Mouse (Mus musculus) neural tube, embryonic 10.5 days (tissue): Measurements from ENCODE around the gene Kcnc3.

Experiments
- DNase-seq: peaks from one replicate; pipeline ENCODE4 v3.0.0-alpha.2; 2017; ENCODE audit warnings: low spot score; ENCODE audit errors: extremely low spot score

The Kcnc3 gene

DNA sequence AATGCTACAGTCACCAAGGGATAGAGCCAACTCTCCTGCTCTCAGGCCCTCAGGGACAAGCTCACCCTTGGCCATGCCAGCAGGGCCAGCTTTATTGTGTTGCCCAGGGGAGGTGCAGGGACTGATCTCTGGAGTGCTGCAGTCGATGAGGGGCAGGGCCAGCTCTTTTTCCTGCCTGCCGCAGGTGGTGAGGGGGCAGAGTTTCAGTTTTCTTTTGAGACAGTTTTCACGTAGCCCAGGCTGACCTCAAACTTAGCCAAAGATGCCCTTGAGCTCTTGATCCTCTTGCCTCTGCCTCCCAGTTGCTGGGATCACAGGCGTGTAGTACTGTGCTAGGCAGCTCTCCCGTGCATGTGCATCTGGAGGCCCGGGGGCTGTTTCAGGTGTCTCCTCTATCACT, 19.5 kb upstream of the Kcnc3 start:
- DNase-seq, result no peak

DNA sequence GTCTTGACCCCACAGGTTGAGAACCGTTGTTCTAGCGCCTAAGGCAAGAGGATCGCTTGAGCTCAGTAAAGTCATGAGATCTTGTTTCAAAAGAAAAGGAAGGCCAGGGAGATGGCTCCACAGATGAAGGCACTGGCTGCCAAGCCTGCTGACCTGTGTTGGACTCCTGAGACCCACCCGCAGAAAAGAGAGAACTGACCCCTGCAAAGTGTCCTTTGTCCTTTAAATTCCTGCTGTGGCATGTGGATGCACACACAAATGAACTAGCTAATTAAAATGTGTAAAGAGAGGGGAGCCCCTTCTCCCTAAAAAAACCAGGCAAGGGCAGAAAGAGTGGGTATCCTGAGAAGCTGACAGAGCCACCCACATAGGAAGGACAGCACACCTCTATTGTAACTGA, 18.7 kb upstream of the Kcnc3 start:
- no peak for DNase-seq

DNA sequence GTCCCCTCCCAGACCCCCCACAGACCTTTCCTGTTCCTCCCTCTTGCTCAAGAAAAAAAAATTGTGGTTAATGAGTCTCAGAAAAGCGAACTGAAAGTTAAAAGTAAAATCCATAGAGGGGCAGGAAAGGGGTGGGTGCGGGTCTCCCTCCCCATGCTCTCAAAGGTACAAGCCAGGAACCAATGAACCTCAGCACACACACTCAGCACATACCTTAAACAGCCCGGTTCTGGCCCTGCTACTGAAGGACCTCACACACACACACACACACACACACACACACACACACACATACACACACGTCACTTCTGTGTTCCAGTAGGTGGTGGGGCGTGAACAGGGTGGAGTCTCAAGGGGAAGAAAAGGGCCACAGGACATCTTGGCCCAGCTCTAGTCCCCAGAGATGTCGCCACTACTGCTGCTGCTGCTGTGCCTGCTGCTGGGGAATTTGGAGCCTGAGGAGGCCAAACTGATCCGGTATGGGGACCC, 18.2 kb upstream of the Kcnc3 start, which contains the start of gene Napsa:
TSS of gene Napsa (plus strand) at position 168 of the 489 bp plus-strand sequence.
- DNase-seq, result no peak

- DNase-seq, result no peak
Measured at GRCm38 (mm10) chr7:44572956-44573484, 17.4 kb upstream of the Kcnc3 start.

GRCm38 (mm10) chr7:44576333-44576844, 14.1 kb upstream of the Kcnc3 start:
- no peak for DNase-seq

GRCm38 (mm10) chr7:44581637-44582036, 8.8 kb upstream of the Kcnc3 start:
- no peak for DNase-seq

- DNase-seq, result no peak
Measured at GRCm38 (mm10) chr7:44582709-44583108, 7.8 kb upstream of the Kcnc3 start.

DNA sequence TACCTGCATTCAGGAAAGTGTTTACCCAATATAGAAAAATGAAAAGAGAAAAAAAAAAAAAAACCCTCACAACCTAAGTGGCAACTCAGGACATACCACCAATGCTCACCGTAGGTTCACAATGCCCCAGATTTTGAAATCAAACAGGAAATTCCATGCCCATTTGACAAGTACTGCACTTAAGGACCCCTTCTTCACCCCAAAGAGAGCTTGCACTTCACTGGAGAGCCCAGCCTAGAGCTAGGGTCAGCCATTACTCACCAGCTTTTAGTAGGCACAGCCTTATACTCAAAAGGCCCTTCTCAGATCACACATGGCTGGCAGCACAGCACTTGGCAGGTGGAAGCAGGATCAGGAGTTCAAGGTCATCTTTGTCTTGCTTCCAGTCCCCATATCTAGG, 7.3 kb upstream of the Kcnc3 start:
- no peak for DNase-seq

GRCm38 (mm10) chr7:44584265-44584804, 6.1 kb upstream of the Kcnc3 start:
- no peak for DNase-seq

DNA sequence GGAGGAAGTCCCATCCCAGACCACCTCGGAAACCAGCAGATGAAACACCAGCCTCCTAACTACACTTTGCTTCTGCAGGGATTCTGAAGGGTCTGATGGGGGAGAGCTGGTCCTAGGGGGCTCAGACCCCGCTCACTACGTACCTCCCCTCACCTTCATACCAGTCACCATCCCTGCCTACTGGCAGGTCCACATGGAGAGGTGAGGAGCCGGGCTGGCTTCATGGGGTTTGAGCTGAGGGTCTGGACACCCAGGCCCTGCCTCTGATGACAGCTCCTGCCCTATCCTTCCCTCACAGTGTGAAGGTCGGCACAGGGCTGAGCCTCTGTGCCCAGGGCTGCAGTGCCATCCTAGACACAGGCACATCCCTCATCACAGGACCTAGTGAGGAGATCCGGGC, 5.5 kb upstream of the Kcnc3 start:
- DNase-seq, result no peak

DNA sequence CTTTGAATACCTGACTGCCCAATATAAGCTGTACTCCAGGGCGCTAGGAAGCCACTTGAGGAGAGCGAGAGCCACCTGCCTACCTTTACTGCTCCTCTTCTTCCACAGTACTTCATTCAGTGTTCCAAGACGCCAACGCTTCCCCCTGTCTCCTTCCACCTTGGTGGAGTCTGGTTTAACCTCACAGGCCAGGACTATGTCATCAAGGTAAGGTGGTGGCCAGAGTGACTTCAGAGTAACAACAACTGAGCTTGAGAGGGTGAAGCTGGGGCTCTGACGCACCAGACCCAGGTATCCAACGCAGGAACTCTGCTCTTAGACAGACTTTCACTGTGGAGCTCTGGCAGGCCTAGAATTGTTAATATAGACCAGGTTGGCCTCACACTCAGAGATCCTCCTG, 4.9 kb upstream of the Kcnc3 start:
- no peak for DNase-seq

- DNase-seq, result peak; percentile 46
Measured at GRCm38 (mm10) chr7:44586518-44586917, 3.9 kb upstream of the Kcnc3 start.

DNA sequence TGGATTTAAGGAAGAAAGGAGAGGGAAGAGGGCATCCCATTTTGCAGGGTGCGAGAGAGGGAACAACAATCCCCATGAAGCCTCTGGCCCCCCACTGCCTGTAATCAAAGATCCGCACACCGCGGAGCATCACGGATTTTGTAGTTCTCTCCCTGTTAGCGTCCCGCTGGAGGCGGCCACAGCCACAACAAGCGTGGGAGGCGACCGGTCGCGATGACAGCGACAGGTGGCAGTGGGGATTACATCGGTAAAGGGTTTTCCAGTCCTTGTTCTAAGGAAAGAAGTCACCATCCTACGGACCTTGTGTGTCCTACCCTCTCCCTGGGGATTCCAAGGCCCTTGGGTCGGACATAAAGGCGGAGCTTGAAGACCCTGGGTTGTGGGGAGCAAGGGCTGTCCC, 3.5 kb upstream of the Kcnc3 start:
- peak; percentile 71 for DNase-seq

DNA sequence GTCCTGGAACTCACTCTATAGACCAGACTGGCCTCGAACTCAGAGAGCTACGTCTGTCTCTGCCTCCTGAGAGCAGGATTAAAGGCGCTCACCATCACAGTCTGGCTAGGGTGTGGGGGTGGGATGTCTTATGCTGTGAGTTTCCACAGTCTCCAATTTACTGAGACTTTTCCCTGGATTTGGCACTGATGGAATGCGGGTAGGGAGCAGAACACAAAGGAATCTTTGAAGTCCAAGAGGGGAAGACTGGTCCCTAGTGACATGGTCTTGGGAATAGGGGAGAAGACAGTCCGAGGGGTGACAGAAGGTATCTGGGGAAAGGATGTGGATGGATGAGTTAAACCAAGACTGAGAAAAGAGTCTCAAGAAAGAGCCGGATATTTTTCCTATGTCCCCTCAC, 2.8 kb upstream of the Kcnc3 start:
- DNase-seq, result no peak

DNA sequence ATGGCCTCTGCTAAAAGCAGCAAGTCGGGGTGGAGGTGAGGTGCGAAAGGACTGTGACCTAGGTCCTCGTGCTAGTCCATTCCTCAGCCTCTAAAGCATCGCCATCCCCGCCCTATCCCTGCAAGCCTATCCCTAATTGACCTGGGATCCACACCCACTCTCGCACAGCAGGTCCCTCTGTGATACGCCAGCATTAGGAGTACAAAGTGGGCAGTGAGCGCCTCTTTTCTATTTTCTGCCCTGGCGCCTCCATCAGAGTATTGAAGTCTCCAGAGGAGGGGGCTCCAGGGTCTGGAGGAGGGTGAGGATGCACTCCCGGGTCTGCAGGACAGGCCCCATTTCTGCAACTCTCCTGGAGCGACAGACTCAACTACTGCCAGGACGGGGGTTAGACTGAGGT, 2.1 kb upstream of the Kcnc3 start:
- DNase-seq, result no peak

GRCm38 (mm10) chr7:44589149-44589548, 1.3 kb upstream of the Kcnc3 start:
- peak; percentile 78 for DNase-seq

DNA sequence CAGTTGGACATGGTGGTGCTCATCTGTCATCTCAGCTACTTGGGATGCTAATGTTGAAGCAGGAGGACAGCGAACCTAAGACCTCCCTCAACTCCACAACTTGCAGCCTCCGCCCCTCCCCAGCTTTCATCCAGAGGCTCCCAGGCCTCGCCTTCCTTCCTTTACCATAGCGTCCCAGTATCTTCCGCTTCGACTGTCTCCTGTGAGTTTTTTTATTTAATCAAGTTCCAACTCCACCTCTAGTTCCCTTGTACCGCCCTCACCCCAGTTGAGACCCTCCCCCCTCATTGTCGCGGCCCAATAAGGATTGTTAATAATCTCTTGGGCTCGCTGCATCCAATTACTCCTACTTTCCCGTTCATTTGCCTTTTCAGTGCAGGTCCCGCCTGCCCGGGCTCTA, 518 bp upstream of the Kcnc3 start:
- DNase-seq, result no peak

DNA sequence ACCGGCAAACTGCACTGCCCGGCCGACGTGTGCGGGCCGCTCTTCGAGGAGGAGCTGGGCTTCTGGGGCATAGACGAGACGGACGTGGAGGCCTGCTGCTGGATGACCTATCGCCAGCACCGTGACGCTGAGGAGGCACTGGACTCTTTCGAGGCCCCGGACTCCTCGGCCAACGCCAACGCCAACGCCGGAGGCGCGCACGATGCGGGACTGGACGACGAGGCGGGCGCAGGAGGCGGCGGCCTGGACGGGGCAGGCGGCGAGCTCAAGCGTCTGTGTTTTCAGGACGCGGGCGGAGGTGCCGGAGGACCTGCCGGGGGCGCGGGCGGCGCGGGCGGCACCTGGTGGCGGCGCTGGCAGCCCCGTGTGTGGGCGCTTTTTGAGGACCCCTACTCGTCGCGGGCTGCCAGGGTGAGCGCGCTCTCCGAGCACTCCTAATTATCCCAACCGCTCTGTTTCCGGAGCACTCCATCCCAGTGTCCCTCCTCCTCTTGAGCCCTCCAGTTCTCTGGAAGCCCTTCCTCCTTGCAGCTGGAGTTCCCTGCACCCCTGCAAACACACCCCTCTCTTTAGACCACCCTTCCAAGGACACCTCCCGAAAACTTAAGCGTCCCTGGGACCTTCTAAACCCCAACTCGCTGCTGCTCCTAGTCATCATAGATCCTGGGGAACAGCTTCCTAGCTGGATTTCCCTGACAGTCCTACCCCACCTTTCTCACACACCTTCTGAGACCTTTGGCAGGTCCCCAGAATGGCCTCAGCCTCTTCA, 1.1 kb downstream of the Kcnc3 start:
- DNase-seq, result peak; percentile 49

- DNase-seq, result no peak
Measured at GRCm38 (mm10) chr7:44593051-44593450, 2.6 kb downstream of the Kcnc3 start.

DNA sequence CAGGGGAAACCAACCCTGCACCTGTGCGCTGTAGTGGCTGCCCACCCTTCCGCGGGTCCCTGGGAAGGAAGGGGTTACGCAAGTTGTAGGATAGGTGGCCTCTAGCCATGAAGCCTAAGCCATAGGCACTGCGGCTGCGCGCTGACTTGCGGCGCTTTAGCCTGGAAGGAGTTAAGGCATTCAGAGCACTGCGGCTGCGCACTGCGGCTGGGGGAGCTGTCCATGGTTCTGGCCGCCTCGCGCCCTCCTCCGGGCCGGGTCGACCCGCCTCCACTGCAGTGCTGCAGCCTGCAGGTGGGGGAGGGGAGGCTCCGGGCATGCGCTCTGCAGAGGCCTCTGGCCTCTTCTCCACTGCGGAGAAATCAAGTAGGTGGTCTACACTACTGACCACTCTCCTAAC, 3.3 kb downstream of the Kcnc3 start:
- peak; percentile 91 for DNase-seq

- no peak for DNase-seq
Measured at GRCm38 (mm10) chr7:44594291-44594690, 3.8 kb downstream of the Kcnc3 start.

DNA sequence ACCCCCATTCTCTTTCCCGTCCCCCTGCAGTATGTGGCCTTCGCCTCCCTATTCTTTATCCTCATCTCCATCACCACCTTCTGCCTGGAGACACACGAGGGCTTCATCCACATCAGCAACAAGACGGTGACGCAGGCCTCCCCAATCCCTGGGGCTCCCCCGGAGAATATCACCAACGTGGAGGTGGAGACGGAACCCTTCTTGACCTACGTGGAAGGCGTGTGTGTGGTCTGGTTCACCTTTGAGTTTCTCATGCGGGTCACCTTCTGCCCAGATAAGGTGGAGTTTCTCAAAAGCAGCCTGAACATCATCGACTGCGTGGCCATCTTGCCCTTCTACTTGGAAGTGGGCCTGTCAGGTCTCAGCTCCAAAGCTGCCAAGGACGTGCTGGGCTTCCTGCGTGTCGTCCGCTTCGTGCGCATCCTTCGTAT, 4.7 kb downstream of the Kcnc3 start:
- DNase-seq, result no peak

- DNase-seq, result no peak
Measured at GRCm38 (mm10) chr7:44596051-44596450, 5.6 kb downstream of the Kcnc3 start.
